Mouse (Mus musculus) embryonic facial prominence, embryonic 10.5 days (tissue): ENCODE data around the gene Vmn2r31. TPM values are rescaled to one million over a fixed set of nuclear protein-coding genes. Genes with fewer than 3 reads are reported as not detected.
"Not testable (repeated sequence)": the region's sequence is repeated elsewhere in the genome, so short reads cannot be mapped to it uniquely, and the experiment has no call there.

ENCODE experiments used
- DNase-seq: peaks from one replicate; pipeline ENCODE4 v3.0.0-alpha.2; 2017; ENCODE audit warnings: low spot score
- H3K27ac ChIP-seq: fragments of 300-500 bp; sonication (generic); replicated peaks from 2 replicates; pipeline ENCODE4 v1.5.1; 2016; ENCODE audit warnings: mild to moderate bottlenecking
- H3K27me3 ChIP-seq: fragments of 300-500 bp; sonication (generic); replicated peaks from 2 replicates; pipeline ENCODE4 v1.6.1; 2016; ENCODE audit warnings: low read depth, mild to moderate bottlenecking; ENCODE audit not compliant: poor library complexity, severe bottlenecking
- H3K36me3 ChIP-seq: fragments of 300-500 bp; sonication (generic); replicated peaks from 2 replicates; pipeline ENCODE4 v1.6.1; 2016; ENCODE audit warnings: mild to moderate bottlenecking, moderate library complexity
- H3K4me1 ChIP-seq: fragments of 300-500 bp; sonication (generic); 2 replicates; pipeline ENCODE4 v1.6.1; 2016
- H3K4me3 ChIP-seq: fragments of 300-500 bp; sonication (generic); 2 replicates; pipeline ENCODE4 v1.5.1; 2016; ENCODE audit warnings: mild to moderate bottlenecking, moderate library complexity
- H3K9me3 ChIP-seq: fragments of 300-500 bp; sonication (generic); 2 replicates; pipeline ENCODE4 v1.6.1; 2016; ENCODE audit warnings: mild to moderate bottlenecking
- WGBS: fragments of 180-500 bp; shearing (Covaris S2); methylation state at CpG from one replicate; pipeline ENCODE4 v1.1.7; 2016; 5-methylcytosine and 5-hydroxymethylcytosine counted together
- polyA plus RNA-seq: library from polyadenylated mRNA; unstranded; fragments of >200 nt; fragmentation: Nextera tagmentation; extraction: Ambion mirVana; gene quantifications from 2 replicates; pipeline ENCODE4 v1.2.1, GENCODE M21; 2016

Gene Vmn2r31
- polyA plus RNA-seq = not detected in 2 replicates

DNA sequence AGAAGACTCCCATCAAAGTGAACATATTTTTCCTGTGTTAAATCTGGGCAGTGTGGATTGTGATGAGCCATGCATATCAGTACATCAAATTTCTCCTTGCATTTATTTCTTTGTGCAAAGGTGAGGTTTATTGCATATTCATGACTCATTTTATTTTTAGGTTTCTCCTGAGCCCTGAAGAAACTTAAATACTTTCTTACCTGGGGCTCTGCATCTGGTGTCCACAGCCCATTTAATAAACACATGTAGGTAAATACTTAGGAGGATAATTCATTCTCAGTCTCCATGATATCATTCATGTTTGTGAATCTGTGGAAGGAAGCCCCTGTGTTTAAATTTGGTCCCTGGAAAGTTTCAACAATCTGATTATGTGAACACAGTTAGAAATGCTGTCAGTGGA is at the start of gene Vmn2r31:
TSS of gene Vmn2r31 (minus strand) at position 101 of the 400 bp plus-strand sequence.
- not testable (repeated sequence) for DNase-seq, H3K9me3 ChIP-seq, H3K36me3 ChIP-seq, H3K4me3 ChIP-seq, H3K27ac ChIP-seq, H3K27me3 ChIP-seq, H3K4me1 ChIP-seq

DNA sequence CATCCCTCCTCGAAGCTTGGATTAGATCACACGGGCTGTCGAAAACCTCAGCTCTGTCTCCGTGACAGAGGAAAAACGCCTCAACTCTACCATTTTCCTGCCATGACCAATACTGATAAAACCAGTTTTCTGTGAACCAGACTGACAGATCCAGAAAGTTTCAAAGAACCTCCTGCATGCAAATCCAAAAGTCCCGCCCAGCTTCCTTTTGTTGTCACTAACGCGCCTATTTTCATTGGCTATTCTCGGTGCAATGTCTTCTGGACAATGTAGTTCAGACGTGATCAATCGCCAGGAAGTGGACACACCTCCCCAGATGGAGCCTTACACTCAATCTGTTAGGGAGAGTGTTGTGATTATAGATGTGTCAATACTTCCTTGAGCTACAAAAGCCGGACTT is 25.1 kb downstream of the Vmn2r31 start, which contains the start of gene Gm45783:
TSS of gene Gm45783 (minus strand) at position 143 of the 400 bp plus-strand sequence.
- 52% methylated on average over 12 of the region's 12 CpGs for WGBS
- H3K27me3 ChIP-seq, H3K27ac ChIP-seq, H3K36me3 ChIP-seq, H3K9me3 ChIP-seq, H3K4me3 ChIP-seq, DNase-seq, H3K4me1 ChIP-seq: not testable (repeated sequence)

DNA sequence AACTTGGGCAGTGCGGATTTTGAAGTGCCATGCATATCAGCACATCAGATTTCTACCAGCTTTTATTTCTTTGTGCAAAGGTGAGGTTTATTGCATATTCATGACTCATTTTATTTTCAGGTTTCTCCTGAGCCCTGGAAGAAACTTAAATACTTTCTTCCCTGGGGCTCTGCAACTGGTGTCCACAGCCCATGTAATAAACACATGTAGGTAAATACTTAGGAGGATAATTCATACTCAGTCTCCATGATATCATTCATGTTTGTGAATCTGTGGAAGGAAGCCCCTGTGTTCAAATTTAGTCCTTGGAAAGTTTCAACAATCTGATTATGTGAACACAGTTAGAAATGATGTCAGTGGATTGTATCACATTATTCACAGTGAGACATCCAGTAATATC is 62.0 kb downstream of the Vmn2r31 start, which contains the start of gene Vmn2r30:
TSS of gene Vmn2r30 (minus strand) at position 101 of the 400 bp plus-strand sequence.
- not testable (repeated sequence) for H3K9me3 ChIP-seq, H3K27me3 ChIP-seq, H3K36me3 ChIP-seq, H3K4me3 ChIP-seq, DNase-seq, H3K4me1 ChIP-seq, H3K27ac ChIP-seq
- WGBS = 57% methylated on average over 1 of the region's 1 CpGs

Other genes with a start within 250 kb of the Vmn2r31 start
- 3.4 and 3.7 TPM in 2 replicates for gene Zfp418, start 228.4 kb downstream of the Vmn2r31 start, polyA plus RNA-seq
- 9.5 and 9.8 TPM in 2 replicates for gene Zfp772, start 189.7 kb downstream of the Vmn2r31 start, polyA plus RNA-seq
- gene Vmn2r29, start 152.4 kb downstream of the Vmn2r31 start, polyA plus RNA-seq = 0.26 TPM in 2 replicates
- gene Gm45844, start 121.4 kb downstream of the Vmn2r31 start, polyA plus RNA-seq = 1.7 and 3.7 TPM in 2 replicates
- gene Clcn4, start 98.9 kb downstream of the Vmn2r31 start, polyA plus RNA-seq = 38.4 and 39.1 TPM in 2 replicates
- not detected in 2 replicates for gene Vmn2r30, start 62.1 kb downstream of the Vmn2r31 start, polyA plus RNA-seq
- gene Gm45783, start 25.1 kb downstream of the Vmn2r31 start, polyA plus RNA-seq = not detected in 2 replicates
- gene Vmn2r32, start 80.3 kb upstream of the Vmn2r31 start, polyA plus RNA-seq = not detected in 2 replicates
- gene Vmn2r33, start 167.1 kb upstream of the Vmn2r31 start, polyA plus RNA-seq = not detected in 2 replicates